Mouse (Mus musculus): Measurements from ENCODE around the gene Tmprss7. TPM values are rescaled to one million over a fixed set of nuclear protein-coding genes. Genes with fewer than 3 reads are reported as not detected.

Tmprss7 gene
- polyA plus RNA-seq, 1 experiment = 0.88 TPM

DNA sequence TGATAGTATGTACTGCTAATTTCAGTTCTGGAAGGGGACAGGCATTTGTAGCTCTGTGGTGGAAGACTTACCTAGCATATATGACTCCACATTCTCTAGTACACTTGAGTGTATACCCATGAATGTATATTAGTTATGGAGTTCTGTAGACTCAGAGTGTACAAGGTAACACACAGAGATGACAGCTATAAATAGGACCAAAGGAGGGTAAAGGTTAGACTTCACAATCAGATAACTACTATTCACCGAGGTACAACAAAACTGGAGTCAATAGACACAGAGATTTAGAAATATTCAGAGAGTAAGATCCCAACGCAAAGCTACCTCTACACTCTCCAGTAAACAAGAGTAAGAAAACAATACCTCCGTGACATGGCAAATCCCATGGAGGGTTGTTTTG, 49.5 kb downstream of the Tmprss7 start:
- no peak for TF ChIP-seq POLR2A (IDR thresholded peaks at IDR 0.05; ENCODE audit: control insufficient read depth, low read depth, low read length)
- no peak for TF ChIP-seq CTCF (IDR thresholded peaks at IDR 0.05; ENCODE audit: control insufficient read depth, insufficient read depth, insufficient replicate concordance, low read depth, low read length)
- Histone ChIP-seq H3K27me3 (ENCODE audit: control insufficient read depth, insufficient read depth, low read length) (no peaks in the 10 kb centered on the region), H3K27ac (ENCODE audit: control insufficient read depth, insufficient read depth, low read depth, low read length) (no peak overlapping the region), H3K36me3 (ENCODE audit: control insufficient read depth, insufficient read depth, low read length) (no peaks in the 10 kb centered on the region), H3K4me3 (ENCODE audit: control insufficient read depth, low read depth, low read length) (no peak overlapping the region), H3K4me1 (ENCODE audit: control insufficient read depth, insufficient read depth, low read length) (no peaks in the 10 kb centered on the region)

- H3K4me1 ChIP-seq (ENCODE audit: control insufficient read depth, insufficient read depth, low read length) = no peaks in the 10 kb centered on the region
- no peak for TF ChIP-seq POLR2A (IDR thresholded peaks at IDR 0.05; ENCODE audit: control insufficient read depth, low read depth, low read length)
- no peak for TF ChIP-seq CTCF (IDR thresholded peaks at IDR 0.05; ENCODE audit: control insufficient read depth, insufficient read depth, insufficient replicate concordance, low read depth, low read length)
- H3K27ac ChIP-seq (ENCODE audit: control insufficient read depth, insufficient read depth, low read depth, low read length) = no peak overlapping the region
- H3K27me3 ChIP-seq (ENCODE audit: control insufficient read depth, insufficient read depth, low read length) = no peaks in the 10 kb centered on the region
- no peaks in the 10 kb centered on the region for H3K36me3 ChIP-seq (ENCODE audit: control insufficient read depth, insufficient read depth, low read length)
- H3K4me3 ChIP-seq (ENCODE audit: control insufficient read depth, low read depth, low read length) = no peak overlapping the region
Observed at GRCm38 (mm10) chr16:45641301-45641700, 52.2 kb downstream of the Tmprss7 start.

GRCm38 (mm10) chr16:45640070-45640762, 53.2 kb downstream of the Tmprss7 start:
- no peak for TF ChIP-seq CTCF (IDR thresholded peaks at IDR 0.05; ENCODE audit: control insufficient read depth, insufficient read depth, insufficient replicate concordance, low read depth, low read length)
- no peak for TF ChIP-seq POLR2A (IDR thresholded peaks at IDR 0.05; ENCODE audit: control insufficient read depth, low read depth, low read length)
- Histone ChIP-seq H3K27ac (ENCODE audit: control insufficient read depth, insufficient read depth, low read depth, low read length) (no peak overlapping the region), H3K27me3 (ENCODE audit: control insufficient read depth, insufficient read depth, low read length) (no peaks in the 10 kb centered on the region), H3K4me1 (ENCODE audit: control insufficient read depth, insufficient read depth, low read length) (no peaks in the 10 kb centered on the region), H3K4me3 (ENCODE audit: control insufficient read depth, low read depth, low read length) (no peak overlapping the region), H3K36me3 (ENCODE audit: control insufficient read depth, insufficient read depth, low read length) (no peaks in the 10 kb centered on the region)

- TF ChIP-seq POLR2A (IDR thresholded peaks at IDR 0.05; ENCODE audit: control insufficient read depth, low read depth, low read length) = no peak
- TF ChIP-seq CTCF (IDR thresholded peaks at IDR 0.05; ENCODE audit: control insufficient read depth, insufficient read depth, insufficient replicate concordance, low read depth, low read length) = no peak
- no peak overlapping the region for H3K27ac ChIP-seq (ENCODE audit: control insufficient read depth, insufficient read depth, low read depth, low read length)
- H3K36me3 ChIP-seq (ENCODE audit: control insufficient read depth, insufficient read depth, low read length) = no peaks in the 10 kb centered on the region
- no peak overlapping the region for H3K4me3 ChIP-seq (ENCODE audit: control insufficient read depth, low read depth, low read length)
- H3K27me3 ChIP-seq (ENCODE audit: control insufficient read depth, insufficient read depth, low read length) = no peaks in the 10 kb centered on the region
- H3K4me1 ChIP-seq (ENCODE audit: control insufficient read depth, insufficient read depth, low read length) = no peaks in the 10 kb centered on the region
Observed at GRCm38 (mm10) chr16:45635826-45636225, 57.6 kb downstream of the Tmprss7 start.

DNA sequence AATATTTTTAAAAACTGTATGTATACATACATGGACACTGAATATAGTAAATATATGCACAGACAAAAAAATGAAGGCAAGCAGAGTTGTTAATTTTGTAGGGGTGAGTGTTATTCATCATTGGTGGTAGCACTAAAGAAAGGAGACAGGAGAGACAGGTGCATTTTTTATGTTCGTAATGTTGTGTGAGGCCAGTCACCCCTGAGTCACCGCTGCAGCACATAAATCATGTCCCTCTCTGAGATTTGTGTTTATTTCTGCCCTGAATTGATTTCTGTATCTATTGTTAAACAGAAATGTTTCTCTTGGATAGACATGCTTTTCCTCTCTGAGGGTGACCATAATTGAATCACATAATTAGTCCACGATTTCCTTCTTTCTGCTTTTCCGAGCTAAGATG, 61.0 kb downstream of the Tmprss7 start:
- TF ChIP-seq CTCF (IDR thresholded peaks at IDR 0.05; ENCODE audit: control insufficient read depth, insufficient read depth, insufficient replicate concordance, low read depth, low read length) = no peak
- TF ChIP-seq POLR2A (IDR thresholded peaks at IDR 0.05; ENCODE audit: control insufficient read depth, low read depth, low read length) = no peak
- Histone ChIP-seq H3K4me3 (ENCODE audit: control insufficient read depth, low read depth, low read length) (no peak overlapping the region), H3K36me3 (ENCODE audit: control insufficient read depth, insufficient read depth, low read length) (no peaks in the 10 kb centered on the region), H3K4me1 (ENCODE audit: control insufficient read depth, insufficient read depth, low read length) (no peaks in the 10 kb centered on the region), H3K27ac (ENCODE audit: control insufficient read depth, insufficient read depth, low read depth, low read length) (no peak overlapping the region), H3K27me3 (ENCODE audit: control insufficient read depth, insufficient read depth, low read length) (no peaks in the 10 kb centered on the region)

DNA sequence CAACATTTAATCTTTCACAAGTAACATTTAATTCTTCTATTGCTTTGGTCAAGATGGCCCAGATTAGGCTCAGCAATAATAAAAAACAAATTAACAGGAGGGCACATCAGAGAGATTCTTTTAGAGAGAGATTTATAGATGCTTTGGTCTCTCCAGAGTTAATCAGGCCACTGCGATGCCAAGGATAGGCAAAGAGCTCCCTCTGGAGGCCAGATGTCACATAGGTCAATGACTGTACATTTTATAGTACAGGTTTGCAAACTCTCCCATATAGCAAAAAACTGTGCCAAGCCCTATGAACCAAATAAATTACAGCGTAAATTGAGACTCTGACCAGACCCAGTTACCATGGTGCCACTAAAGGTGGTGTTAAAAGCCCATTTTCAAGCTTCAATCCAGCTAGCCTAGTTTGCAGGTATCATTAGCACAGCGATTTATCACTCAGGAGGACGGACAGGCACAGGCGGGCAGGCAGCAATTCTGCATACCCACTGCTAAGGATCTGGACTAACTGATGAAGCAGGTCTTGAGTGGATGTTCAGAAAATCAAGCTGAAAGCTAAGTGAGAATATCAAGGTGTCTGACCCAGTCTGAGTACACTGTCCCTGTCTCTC, 63.0 kb downstream of the Tmprss7 start:
- H3K4me3 ChIP-seq (ENCODE audit: control insufficient read depth, low read depth, low read length) = no peak overlapping the region
- no peak overlapping the region for H3K27ac ChIP-seq (ENCODE audit: control insufficient read depth, insufficient read depth, low read depth, low read length)
- H3K4me1 ChIP-seq (ENCODE audit: control insufficient read depth, insufficient read depth, low read length) = no peaks in the 10 kb centered on the region
- H3K36me3 ChIP-seq (ENCODE audit: control insufficient read depth, insufficient read depth, low read length) = no peaks in the 10 kb centered on the region
- no peak for TF ChIP-seq POLR2A (IDR thresholded peaks at IDR 0.05; ENCODE audit: control insufficient read depth, low read depth, low read length)
- TF ChIP-seq CTCF (IDR thresholded peaks at IDR 0.05; ENCODE audit: control insufficient read depth, insufficient read depth, insufficient replicate concordance, low read depth, low read length) = no peak
- H3K27me3 ChIP-seq (ENCODE audit: control insufficient read depth, insufficient read depth, low read length) = no peaks in the 10 kb centered on the region

GRCm38 (mm10) chr16:45629497-45630105, 63.9 kb downstream of the Tmprss7 start:
- no peak overlapping the region for H3K4me3 ChIP-seq (ENCODE audit: control insufficient read depth, low read depth, low read length)
- no peaks in the 10 kb centered on the region for H3K4me1 ChIP-seq (ENCODE audit: control insufficient read depth, insufficient read depth, low read length)
- H3K27ac ChIP-seq (ENCODE audit: control insufficient read depth, insufficient read depth, low read depth, low read length) = no peak overlapping the region
- no peaks in the 10 kb centered on the region for H3K36me3 ChIP-seq (ENCODE audit: control insufficient read depth, insufficient read depth, low read length)
- no peaks in the 10 kb centered on the region for H3K27me3 ChIP-seq (ENCODE audit: control insufficient read depth, insufficient read depth, low read length)
- TF ChIP-seq CTCF (IDR thresholded peaks at IDR 0.05; ENCODE audit: control insufficient read depth, insufficient read depth, insufficient replicate concordance, low read depth, low read length) = no peak
- TF ChIP-seq POLR2A (IDR thresholded peaks at IDR 0.05; ENCODE audit: control insufficient read depth, low read depth, low read length) = no peak

All from testis, adult 2 months (tissue).